Mouse (Mus musculus) stomach, postnatal 0 days (tissue): ENCODE data around the gene Dirc2.

Source experiments
- CTCF ChIP-seq: IDR thresholded peaks from 2 replicates; pipeline ENCODE4 v1.5.1; 2016; ENCODE audit warnings: antibody characterized with exemption, low read depth, mild to moderate bottlenecking, moderate library complexity
- EP300 ChIP-seq: optimal IDR thresholded peaks from 2 replicates; pipeline ENCODE3; 2016; ENCODE audit warnings: antibody characterized with exemption

- no peak for TF ChIP-seq CTCF
- no peak for TF ChIP-seq EP300
These were observed 65.1 kb downstream of the Dirc2 start for GRCm38 (mm10) chr16:35703763-35704679.
